Mouse (Mus musculus): ENCODE data around the gene Zscan20. TPM values are rescaled to one million over a fixed set of nuclear protein-coding genes. Genes with fewer than 3 reads are reported as not detected.
A peak's percentile ranks its signal among the peaks of the same experiment; 100 is the strongest.

Zscan20 gene
- 8.0 and 9.2 TPM in 2 replicates for polyA plus RNA-seq (2016; fragmentation: Nextera tagmentation; extraction: Ambion mirVana)

GRCm38 (mm10) chr4:128609925-128610402 lies at the start of gene Zscan20:
Gene Zscan20, minus strand, starts transcription at chr4:128610098.
- Histone ChIP-seq H3K4me3 (peak within 1 kb of the TSS; percentile 73), H3K9ac (replicated peaks) (peak within 1 kb of the TSS; percentile 83), H3K9me3 (no peaks in the 10 kb centered on the region), H3K27ac (replicated peaks) (peak within 1 kb of the TSS; percentile 55), H3K4me2 (replicated peaks) (peak within 1 kb of the TSS; percentile 75), H3K36me3 (no peaks in the 10 kb centered on the region), H3K27me3 (no peaks in the 10 kb centered on the region), H3K4me1 (peaks cover 14% of the 10 kb centered on the region)
- WGBS: under 1% methylated on average over 24 of the region's 24 CpGs
- ATAC-seq (ENCODE audit: low FRiP score, low read depth): peak; percentile 96

- Histone ChIP-seq H3K4me3 (peak overlapping the region; percentile 69), H3K27ac (replicated peaks) (no peak overlapping the region), H3K4me2 (replicated peaks) (peak overlapping the region; percentile 58), H3K27me3 (peaks cover 25% of the 10 kb centered on the region), H3K9ac (replicated peaks) (peak overlapping the region; percentile 57), H3K4me1 (peaks cover 17% of the 10 kb centered on the region), H3K9me3 (no peaks in the 10 kb centered on the region), H3K36me3 (no peaks in the 10 kb centered on the region)
- 7% methylated on average over 12 of the region's 12 CpGs for WGBS
- ATAC-seq (ENCODE audit: low FRiP score, low read depth): no peak
These were observed 45.5 kb upstream of the Zscan20 start for GRCm38 (mm10) chr4:128655446-128655845.

- peak within 1 kb of the TSS; percentile 57 for H3K9ac ChIP-seq (replicated peaks)
- H3K36me3 ChIP-seq: no peaks in the 10 kb centered on the region
- whole genome bisulfite sequencing: 0% methylated on average over 71 of the region's 85 CpGs
- H3K27ac ChIP-seq (replicated peaks): peak within 1 kb of the TSS; percentile 21; the same call in 1 of the 2 replicates
- H3K4me2 ChIP-seq (replicated peaks): peak within 1 kb of the TSS; percentile 58
- peaks cover 25% of the 10 kb centered on the region for H3K27me3 ChIP-seq
- H3K4me1 ChIP-seq: peaks cover 17% of the 10 kb centered on the region
- peak within 1 kb of the TSS; percentile 69 for H3K4me3 ChIP-seq
- H3K9me3 ChIP-seq: no peaks in the 10 kb centered on the region
- ATAC-seq (ENCODE audit: low FRiP score, low read depth): peak; percentile 97
These were observed 44.8 kb upstream of the Zscan20 start, which contains the start of gene Phc2 for GRCm38 (mm10) chr4:128654505-128655381. Gene Phc2, plus strand, starts transcription at chr4:128654702.

DNA sequence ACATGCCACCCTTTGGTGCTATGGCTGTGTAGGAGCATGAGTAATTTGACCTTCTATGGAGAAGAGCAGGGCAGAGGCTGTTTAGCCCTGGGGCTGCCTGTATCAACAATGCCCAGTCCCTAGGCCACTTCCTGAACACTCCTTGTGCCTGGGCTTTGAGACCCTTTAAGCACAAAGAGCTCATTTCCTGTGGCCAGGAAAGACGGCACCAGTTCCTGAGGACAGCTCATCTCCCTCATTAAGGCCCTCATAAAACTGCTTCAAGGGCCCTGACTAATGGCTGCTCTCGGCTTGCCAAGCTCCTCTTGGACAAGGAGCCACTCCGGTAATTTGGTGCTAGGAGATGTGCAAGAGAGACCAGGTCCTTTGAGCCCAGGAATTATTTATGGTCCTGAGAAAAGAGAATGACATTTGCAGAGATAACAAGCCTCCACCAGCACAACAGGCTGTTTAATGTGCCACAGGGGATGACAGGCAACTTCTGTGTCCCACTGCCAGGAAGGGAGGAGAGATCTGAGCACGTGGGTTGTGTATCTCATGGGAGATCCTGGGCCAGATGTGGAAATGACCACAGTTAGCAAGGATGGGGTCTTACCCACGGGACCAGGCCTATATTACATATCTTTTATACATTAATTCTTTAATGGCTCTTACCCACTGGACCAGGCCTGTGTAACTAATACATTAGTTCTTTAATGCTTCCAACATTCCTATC lies 42.8 kb upstream of the Zscan20 start:
- H3K4me3 ChIP-seq: no peak overlapping the region
- no peak for ATAC-seq (ENCODE audit: low FRiP score, low read depth)
- H3K27me3 ChIP-seq: peaks cover 25% of the 10 kb centered on the region
- no peak overlapping the region for H3K4me2 ChIP-seq (replicated peaks)
- no peak overlapping the region for H3K9ac ChIP-seq (replicated peaks)
- 69% methylated on average over 5 of the region's 5 CpGs for WGBS
- no peaks in the 10 kb centered on the region for H3K36me3 ChIP-seq
- peaks cover 17% of the 10 kb centered on the region for H3K4me1 ChIP-seq
- H3K9me3 ChIP-seq: no peaks in the 10 kb centered on the region
- peak overlapping the region; percentile 60 for H3K27ac ChIP-seq (replicated peaks)

GRCm38 (mm10) chr4:128651530-128651929 lies 41.6 kb upstream of the Zscan20 start:
- H3K36me3 ChIP-seq: no peaks in the 10 kb centered on the region
- peaks cover 17% of the 10 kb centered on the region for H3K4me1 ChIP-seq
- peaks cover 15% of the 10 kb centered on the region for H3K27me3 ChIP-seq
- no peak for ATAC-seq (ENCODE audit: low FRiP score, low read depth)
- WGBS: 62% methylated on average over 3 of the region's 3 CpGs
- no peaks in the 10 kb centered on the region for H3K9me3 ChIP-seq
- H3K27ac ChIP-seq (replicated peaks): no peak overlapping the region
- H3K9ac ChIP-seq (replicated peaks): no peak overlapping the region
- H3K4me3 ChIP-seq: no peak overlapping the region
- H3K4me2 ChIP-seq (replicated peaks): no peak overlapping the region

DNA sequence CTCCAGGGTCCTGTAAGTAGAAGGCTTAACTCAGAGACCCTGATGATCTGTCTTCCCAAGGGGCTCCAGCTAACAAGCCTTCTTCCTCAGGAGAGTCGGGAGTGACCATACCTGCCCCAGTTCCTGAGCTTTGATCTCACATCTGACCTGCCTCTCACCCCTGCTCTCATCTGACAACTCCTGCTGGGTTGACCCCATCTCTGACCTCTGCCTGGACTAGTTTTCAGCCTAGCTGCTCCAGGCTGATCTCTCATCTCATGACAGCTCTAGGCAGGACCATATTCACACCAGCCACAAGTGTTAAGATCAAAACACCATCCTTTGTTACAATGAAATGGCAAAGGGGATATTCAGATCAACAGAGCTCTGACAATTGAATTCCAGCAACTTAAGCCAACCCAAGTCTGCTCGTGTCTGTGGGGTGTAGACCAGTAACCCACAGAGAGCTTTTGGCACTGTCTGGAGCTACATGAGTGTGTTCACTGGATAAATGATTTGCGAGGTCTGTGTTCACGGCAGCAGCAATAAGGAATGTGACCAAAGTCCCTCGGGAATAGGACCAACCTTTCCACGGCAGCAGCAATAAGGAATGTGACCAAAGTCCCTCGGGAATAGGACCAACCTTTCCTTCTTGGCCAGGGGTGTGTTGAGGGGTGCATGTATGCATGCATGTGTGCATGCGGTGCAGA lies 38.8 kb upstream of the Zscan20 start:
- ATAC-seq (ENCODE audit: low FRiP score, low read depth): no peak
- no peak overlapping the region for H3K27ac ChIP-seq (replicated peaks)
- H3K4me3 ChIP-seq: no peak overlapping the region
- 66% methylated on average over 8 of the region's 8 CpGs for WGBS
- H3K36me3 ChIP-seq: no peaks in the 10 kb centered on the region
- H3K27me3 ChIP-seq: no peaks in the 10 kb centered on the region; the same call in 1 of the 2 replicates
- no peak overlapping the region for H3K4me2 ChIP-seq (replicated peaks)
- no peaks in the 10 kb centered on the region for H3K9me3 ChIP-seq
- peaks cover under 1% of the 10 kb centered on the region; the same call in 1 of the 2 replicates for H3K4me1 ChIP-seq
- H3K9ac ChIP-seq (replicated peaks): no peak overlapping the region

- Histone ChIP-seq H3K27ac (replicated peaks) (no peak overlapping the region), H3K27me3 (no peaks in the 10 kb centered on the region; the same call in 1 of the 2 replicates), H3K4me2 (replicated peaks) (no peak overlapping the region), H3K4me1 (no peaks in the 10 kb centered on the region; the same call in 1 of the 2 replicates), H3K36me3 (no peaks in the 10 kb centered on the region), H3K9ac (replicated peaks) (no peak overlapping the region), H3K4me3 (no peak overlapping the region), H3K9me3 (no peaks in the 10 kb centered on the region)
- ATAC-seq (ENCODE audit: low FRiP score, low read depth): no peak
- WGBS: 61% methylated on average over 7 of the region's 7 CpGs
These were observed 36.9 kb upstream of the Zscan20 start for GRCm38 (mm10) chr4:128646762-128647161.

DNA sequence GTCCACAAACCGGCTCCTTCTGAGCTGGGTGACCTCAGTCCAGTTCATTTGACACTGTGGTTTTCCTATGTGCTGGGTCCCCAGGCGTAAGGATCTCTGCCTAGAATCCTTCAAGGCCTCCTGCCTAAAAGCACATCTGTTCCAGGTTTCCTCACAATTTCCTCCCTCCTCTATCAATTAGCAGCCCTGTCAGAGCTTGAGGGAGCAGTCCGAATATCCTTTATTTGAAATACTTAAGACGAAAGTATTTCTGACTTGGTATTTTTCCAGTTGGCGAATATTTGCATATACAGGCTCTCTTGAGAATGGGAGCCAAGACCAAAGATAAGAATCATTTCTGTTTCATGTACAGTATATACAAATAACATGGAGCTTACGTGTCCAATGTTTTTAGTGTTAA lies 36.0 kb upstream of the Zscan20 start:
- 82% methylated on average over 6 of the region's 6 CpGs for WGBS
- no peaks in the 10 kb centered on the region for H3K9me3 ChIP-seq
- no peak overlapping the region for H3K27ac ChIP-seq (replicated peaks)
- H3K4me1 ChIP-seq: no peaks in the 10 kb centered on the region
- H3K4me2 ChIP-seq (replicated peaks): no peak overlapping the region
- H3K27me3 ChIP-seq: no peaks in the 10 kb centered on the region; the same call in 1 of the 2 replicates
- H3K36me3 ChIP-seq: no peaks in the 10 kb centered on the region
- H3K9ac ChIP-seq (replicated peaks): no peak overlapping the region
- no peak for ATAC-seq (ENCODE audit: low FRiP score, low read depth)
- no peak overlapping the region for H3K4me3 ChIP-seq

DNA sequence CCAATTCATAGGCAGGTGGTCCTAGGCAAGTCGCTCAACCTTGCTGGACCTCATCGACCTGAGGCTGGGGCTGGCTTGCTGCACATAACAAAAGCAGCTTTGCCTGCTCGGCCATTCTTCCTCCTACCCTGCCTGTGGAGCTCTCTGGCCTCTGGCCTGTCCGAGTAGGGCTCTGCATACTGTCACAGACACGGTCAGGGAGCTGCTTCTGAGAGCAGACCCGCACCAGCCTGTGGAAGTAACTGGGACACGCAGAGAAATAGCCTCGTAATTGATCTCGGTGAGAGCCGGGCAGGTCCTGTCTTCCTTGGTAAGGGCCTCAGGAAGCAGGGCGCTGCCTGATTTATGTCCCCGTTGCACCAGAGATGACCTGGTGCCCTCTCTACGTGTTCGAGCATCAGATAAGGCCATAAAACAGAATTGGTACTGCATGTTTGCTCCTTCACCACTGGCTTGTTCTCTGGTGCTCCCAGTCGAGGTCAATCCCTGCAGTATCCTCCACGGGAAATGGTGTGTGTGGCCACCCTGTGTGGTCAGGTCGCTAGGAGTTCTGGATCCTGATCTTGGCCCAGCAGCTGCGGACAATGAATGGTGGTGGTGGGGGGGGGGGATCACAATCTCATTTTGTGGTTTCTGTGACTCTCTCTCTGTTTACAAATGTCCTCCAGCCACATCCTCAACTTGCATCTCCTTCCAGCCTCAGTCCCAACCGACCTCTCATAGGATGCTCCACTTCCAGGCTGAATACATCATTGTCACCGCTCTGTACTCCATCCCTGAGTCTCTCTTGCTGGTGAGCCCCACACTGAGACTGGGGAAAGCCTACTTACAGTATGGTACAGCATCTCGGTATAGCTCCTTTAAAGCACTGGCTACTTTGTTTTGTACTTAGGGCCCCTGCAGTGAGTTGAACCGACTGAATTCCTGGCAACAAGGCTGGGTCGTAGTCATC lies 32.1 kb upstream of the Zscan20 start:
- no peak overlapping the region for H3K9ac ChIP-seq (replicated peaks)
- no peak overlapping the region for H3K27ac ChIP-seq (replicated peaks)
- WGBS: 68% methylated on average over 23 of the region's 23 CpGs
- H3K36me3 ChIP-seq: no peaks in the 10 kb centered on the region
- H3K4me2 ChIP-seq (replicated peaks): no peak overlapping the region
- no peaks in the 10 kb centered on the region for H3K9me3 ChIP-seq
- no peak for ATAC-seq (ENCODE audit: low FRiP score, low read depth)
- no peak overlapping the region for H3K4me3 ChIP-seq
- peaks cover 9% of the 10 kb centered on the region; the same call in 1 of the 2 replicates for H3K4me1 ChIP-seq
- H3K27me3 ChIP-seq: no peaks in the 10 kb centered on the region

GRCm38 (mm10) chr4:128638265-128638923 lies 28.5 kb upstream of the Zscan20 start:
- Histone ChIP-seq H3K27me3 (no peaks in the 10 kb centered on the region), H3K9me3 (no peaks in the 10 kb centered on the region), H3K36me3 (no peaks in the 10 kb centered on the region), H3K4me2 (replicated peaks) (no peak overlapping the region), H3K4me1 (peaks cover 19% of the 10 kb centered on the region; the same call in 1 of the 2 replicates), H3K27ac (replicated peaks) (no peak overlapping the region), H3K4me3 (no peak overlapping the region), H3K9ac (replicated peaks) (no peak overlapping the region)
- WGBS: 87% methylated on average over 18 of the region's 18 CpGs
- no peak for ATAC-seq (ENCODE audit: low FRiP score, low read depth)
